Mouse (Mus musculus) bone marrow, adult 2 months (tissue): ENCODE results near the gene Os9.

Experiments
- CTCF ChIP-seq: fragments of 200-500 bp; IDR thresholded peaks from 2 replicates; pipeline ENCODE4 v1.5.1; 2011; ENCODE audit warnings: low read length, control low read depth; ENCODE audit not compliant: control insufficient read depth, insufficient read depth
- POLR2A ChIP-seq: fragments of 200-500 bp; IDR thresholded peaks from 2 replicates; pipeline ENCODE4 v1.6.1; 2011; ENCODE audit warnings: low read depth, mild to moderate bottlenecking, control low read depth, low read length, borderline replicate concordance; ENCODE audit not compliant: control insufficient read depth

- no peak for TF ChIP-seq POLR2A
- TF ChIP-seq CTCF, result no peak
These were observed 28.2 kb downstream of the Os9 start for GRCm38 (mm10) chr10:127092742-127093141.
